Mouse (Mus musculus): ENCODE results near the gene Rnf123. TPM values are rescaled to one million over a fixed set of nuclear protein-coding genes. Genes with fewer than 3 reads are reported as not detected.
A peak's percentile ranks its signal among the peaks of the same experiment; 100 is the strongest.

Gene Rnf123
- total RNA-seq, 2 experiments from 2014 or later: 134 to 139 TPM

DNA sequence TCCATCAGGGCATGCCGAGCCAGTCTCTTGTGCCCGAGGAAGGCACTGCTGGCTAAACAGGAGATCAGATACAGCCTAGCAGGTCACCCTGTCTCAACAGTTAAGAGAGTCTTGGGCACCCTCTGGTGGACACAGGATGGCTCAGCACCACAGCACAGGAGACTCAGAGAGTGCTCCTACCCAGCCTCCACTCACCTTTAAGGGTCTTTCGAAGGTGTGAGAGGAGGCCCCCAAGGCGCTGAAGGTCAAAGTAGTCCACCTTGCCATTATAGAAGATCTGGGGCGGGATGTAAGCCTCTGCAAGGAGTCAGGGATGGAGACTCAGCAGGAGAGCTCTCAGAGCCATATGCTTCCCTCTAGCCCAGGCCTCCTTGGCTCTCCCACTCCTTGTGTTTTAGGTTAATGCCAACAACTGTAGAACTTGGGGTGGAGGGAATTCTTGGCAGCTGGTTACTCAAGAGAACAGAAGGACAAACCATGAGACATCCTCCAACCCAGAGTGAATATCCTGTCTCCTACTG is 17.6 kb downstream of the Rnf123 start:
- DNase-seq (ENCODE audit: low spot score): peak; percentile 82

DNA sequence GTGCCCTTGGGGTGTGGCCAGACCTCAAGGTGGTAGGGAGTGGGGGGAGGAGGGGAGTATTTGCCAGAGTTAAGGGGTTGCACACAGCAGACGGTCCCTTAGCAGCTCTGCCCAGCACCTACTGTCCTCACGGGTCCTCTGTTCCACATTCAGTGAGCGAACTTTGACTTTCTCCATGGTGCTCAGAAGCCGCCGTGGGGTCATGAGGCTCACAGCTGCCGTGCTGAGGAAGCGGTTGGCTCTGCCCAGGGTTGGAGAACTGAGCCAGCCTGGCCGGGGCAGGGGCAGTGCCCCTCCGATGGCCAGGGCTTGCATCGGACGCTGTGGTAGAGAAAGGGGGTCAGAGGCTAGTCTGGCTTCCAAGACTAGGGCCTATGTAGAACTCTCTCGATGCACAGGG is 19.8 kb downstream of the Rnf123 start:
- DNase-seq (ENCODE audit: low spot score): no peak

DNA sequence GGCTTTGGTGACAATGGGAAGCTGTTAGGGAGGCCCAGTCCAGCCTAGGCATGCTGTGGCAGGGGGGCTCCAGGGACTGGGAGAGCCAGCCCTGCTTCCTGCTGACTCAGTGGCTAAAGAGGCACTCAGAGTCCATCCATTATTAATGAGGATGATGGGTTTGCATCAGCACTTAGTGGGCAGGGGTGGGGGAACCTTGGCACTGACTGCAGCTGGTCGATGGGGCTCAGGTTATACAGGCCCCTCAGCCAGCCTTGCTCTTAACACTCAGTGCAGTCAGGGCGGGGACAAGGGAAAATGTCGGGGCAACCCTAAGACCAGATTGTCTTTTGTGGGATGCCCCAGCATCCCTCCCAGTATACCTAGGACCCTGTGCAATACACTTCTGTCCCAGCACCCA is 21.0 kb downstream of the Rnf123 start:
- no peak for DNase-seq (ENCODE audit: low spot score)

DNA sequence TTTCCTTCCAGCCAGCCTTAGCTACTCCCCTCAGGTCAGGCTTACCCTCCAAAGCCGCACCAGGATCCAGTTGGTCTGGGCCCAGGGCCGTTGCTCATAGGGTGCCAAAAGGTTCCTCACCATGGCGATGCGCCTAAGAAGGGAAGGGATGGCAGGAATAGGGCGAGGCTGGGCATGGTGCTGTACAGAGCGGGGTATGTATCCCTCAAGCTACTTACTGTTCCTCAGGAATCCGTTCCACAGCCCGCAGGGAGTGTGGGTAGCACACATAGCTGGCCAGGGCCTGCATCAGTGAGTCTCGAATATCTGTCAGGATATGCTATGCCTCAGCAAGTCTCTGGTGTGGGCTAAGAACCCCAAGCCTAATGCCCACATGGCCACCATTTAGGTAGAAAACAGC is 24.9 kb downstream of the Rnf123 start:
- no peak for DNase-seq (ENCODE audit: low spot score)

DNA sequence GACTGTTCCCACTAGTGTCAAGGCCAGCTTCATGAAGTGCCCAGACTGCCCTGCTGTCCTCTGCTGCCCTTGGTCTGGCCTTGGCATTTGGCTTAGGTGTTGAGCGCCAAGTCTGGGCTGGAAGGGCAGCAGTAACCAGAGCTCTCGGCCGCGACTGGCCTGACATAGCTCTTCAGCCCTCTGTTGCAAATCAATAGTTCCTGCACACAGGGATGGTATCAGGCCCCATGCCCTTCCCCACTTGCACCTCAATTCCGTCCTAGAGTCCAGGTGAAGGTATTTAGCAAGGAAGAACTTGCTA is 25.9 kb downstream of the Rnf123 start:
- DNase-seq (ENCODE audit: low spot score): peak; percentile 80

DNA sequence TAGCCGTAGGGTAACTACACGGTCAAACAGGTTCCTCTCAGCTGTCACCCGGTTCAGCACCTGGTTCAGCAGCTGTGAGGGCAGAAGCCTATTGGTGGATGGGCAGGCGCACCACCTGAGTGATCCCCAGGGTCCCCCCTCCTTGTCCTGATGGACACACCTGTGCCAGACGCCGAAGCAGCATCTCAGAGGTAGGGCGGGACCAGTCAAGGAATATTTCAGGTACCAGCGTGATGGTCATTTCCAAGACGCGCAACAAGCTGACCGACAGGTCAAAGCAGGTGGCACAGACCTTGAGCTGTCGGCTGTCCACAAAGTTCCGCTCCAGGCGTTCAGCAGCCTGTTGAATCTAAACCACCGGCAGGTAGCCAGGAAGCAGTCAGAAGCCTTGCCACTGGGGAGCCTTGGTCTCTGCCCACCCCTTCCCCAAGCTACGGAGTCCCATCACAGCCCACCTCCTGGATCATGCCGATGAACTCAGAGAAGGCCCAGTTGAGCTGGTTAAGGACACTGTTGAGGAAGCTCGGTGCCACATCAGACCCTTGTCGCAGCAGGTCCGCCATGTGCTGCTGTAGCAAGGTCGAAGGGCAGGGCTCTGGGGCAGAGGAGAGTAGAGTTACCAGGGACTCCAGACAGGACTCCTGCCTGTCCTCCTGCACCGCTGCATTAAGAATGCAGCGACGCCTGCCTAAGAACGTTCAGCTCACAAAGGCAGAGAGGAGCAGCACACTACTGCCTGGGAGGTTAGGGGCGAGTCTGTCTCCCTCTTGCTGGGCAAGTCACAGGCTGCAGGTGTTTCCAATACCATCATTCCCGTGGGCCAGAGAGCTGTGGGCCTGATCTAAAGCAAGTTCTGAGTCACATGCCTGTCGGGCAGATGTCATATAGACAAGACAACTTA is 26.5 kb downstream of the Rnf123 start:
- DNase-seq (ENCODE audit: low spot score): no peak

DNA sequence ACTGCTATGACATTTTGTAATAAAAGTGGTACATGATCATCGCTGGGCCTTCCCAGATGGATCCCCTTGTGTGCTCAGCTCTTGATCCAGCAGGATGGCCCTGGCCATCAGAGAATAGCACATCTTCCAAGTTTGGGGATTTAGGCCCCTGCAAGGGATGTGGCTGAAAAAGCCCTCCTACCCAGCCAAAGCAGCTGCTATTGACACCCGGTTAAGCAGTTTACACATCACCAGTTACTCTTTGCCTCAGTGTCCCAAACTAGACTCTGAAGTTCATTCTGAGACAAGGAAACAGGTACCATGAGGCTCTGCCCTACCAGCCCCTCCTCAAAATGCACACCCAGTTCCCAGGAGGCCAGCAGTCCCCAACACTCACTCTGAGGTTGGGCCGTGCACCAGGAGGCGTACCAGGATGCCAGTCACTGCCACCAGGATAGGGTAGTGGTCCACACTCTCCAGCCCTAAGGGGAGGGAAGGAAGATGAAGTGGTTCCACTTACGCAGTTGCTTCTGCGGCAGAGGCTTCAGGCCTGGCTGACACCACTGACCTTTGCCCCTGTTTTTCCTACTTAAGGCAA is 27.4 kb downstream of the Rnf123 start:
- DNase-seq (ENCODE audit: low spot score): no peak

DNA sequence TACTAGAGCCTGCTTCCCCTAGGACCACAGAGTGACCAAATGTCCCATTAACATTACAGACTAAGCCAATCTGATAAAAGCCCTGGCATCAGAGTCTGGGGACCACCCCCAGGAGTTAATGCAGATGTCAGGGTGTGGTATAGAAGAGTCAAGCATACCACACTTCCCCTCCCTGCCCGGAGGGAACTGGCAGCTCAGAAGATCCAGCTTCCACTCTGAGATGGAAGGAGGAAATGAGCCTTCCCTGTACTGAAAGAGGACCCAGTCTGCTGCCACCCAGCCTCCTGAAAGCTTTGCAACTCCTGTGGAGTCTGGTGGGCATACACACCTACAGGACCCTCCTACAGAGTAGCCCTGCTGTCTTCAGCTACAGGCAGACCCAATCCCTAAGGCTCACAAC is 28.1 kb downstream of the Rnf123 start:
- no peak for DNase-seq (ENCODE audit: low spot score)

DNA sequence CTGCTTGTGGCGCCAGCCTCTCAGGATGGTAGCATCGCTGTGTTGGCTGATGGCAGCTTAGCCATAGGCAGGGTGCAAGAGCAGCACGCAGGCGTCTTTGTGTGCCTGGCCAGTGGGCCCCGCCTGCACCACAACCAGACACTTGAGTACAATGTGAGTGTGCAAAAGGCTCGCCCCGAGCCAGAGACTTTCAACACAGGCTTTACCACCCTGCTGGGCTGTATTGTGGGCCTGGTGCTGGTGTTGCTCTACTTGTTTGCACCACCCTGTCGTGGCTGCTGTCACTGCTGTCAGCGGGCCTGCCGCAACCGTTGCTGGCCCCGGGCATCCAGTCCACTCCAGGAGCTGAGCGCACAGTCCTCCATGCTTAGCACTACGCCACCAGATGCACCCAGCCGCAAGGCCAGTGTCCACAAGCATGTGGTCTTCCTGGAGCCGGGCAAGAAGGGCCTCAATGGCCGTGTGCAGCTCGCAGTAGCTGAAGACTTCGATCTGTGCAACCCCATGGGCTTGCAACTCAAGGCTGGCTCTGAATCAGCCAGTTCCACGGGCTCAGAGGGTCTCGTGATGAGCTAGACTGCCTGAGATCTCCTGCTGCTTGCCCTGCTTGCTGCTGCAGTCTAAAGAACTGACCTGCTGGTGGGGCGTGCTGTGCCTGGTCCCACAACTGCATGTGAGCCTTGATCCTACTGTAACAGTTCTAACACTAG is 28.7 kb downstream of the Rnf123 start:
- DNase-seq (ENCODE audit: low spot score): no peak

DNA sequence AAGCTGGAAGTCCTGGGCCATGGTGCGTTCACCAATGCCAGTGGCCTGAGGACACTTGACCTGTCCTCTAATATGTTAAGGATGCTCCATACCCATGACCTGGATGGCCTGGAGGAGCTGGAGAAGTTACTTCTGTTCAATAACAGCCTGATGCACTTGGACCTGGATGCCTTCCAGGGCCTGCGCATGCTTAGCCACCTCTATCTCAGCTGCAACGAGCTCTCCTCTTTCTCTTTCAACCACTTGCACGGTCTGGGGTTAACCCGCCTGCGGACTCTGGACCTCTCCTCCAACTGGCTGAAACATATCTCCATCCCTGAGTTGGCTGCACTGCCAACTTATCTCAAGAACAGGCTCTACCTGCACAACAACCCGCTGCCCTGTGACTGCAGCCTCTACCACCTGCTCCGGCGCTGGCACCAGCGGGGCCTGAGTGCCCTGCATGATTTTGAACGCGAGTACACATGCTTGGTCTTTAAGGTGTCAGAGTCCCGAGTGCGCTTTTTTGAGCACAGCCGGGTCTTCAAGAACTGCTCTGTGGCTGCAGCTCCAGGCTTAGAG is 29.4 kb downstream of the Rnf123 start:
- DNase-seq (ENCODE audit: low spot score): no peak

DNA sequence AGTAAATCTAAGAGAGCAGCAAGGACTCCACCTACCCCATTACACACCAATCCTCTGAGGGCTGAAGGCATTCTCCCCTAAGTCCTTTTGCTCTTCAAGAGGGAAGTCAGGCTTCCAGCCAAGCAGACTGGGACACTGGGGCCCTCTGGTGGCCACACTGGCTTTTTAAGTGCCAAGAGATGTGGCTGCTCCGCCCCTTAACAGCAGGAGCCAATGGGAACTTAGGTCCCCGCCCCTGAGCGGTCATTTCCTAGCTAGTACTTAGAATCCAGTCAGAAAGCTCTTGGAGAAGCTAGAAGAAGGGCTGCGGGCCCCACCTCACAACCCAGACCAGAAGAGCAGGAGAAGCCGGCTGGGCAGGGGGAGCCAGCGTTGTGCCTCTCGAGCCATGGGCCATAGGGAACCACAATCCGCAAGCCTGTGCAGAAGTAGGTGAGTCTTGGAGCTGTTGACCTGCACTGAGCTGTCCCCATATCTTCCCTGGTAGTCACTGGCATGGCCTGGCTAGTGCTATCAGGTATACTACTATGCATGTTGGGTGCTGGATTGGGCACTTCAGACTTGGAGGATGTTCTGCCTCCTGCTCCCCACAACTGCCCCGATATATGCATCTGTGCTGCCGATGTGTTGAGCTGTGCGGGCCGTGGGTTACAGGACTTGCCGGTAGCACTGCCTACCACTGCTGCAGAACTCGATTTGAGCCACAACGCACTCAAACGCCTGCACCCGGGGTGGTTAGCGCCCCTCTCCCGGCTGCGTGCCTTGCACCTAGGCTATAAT is 30.1 kb downstream of the Rnf123 start, which contains the start of gene Amigo3:
Amigo3 (plus strand) TSS at position 275 of the 780 bp plus-strand sequence.
- DNase-seq (ENCODE audit: low spot score): peak; percentile 98

DNA sequence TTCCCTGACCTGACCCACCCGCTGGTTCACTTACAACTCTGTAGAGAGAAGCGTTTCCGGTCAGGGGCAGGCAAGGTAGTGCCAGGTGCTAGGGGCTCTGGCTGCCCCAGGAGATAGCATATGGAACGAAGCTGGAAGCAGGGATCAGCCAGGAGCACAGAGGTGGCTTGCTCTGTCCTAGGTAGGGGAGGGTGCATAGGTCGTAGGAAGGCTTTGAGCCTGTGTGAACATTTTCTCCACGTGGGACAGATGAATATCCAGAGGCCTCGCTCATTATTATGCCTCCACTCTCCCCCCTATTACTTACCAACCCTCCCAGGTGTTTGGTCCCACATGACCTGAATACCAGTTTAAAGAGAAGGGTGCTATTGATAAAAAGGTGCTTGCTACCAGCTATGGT is 30.7 kb downstream of the Rnf123 start:
- no peak for DNase-seq (ENCODE audit: low spot score)

DNA sequence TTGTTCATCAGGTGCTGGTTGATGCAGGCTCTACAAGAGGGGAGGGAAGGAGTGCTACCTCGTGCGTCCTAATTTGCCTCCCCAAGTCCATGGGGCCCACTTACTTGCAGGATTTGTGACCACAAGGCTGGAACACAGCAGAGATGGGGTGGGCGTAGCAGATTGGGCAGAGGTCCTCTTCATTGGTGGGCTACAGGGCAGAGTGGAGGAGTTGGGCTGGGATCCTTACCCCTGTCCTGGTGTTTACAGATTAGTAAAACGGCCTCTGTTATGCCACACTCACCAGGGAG is 31.3 kb downstream of the Rnf123 start:
- DNase-seq (ENCODE audit: low spot score): no peak

DNA sequence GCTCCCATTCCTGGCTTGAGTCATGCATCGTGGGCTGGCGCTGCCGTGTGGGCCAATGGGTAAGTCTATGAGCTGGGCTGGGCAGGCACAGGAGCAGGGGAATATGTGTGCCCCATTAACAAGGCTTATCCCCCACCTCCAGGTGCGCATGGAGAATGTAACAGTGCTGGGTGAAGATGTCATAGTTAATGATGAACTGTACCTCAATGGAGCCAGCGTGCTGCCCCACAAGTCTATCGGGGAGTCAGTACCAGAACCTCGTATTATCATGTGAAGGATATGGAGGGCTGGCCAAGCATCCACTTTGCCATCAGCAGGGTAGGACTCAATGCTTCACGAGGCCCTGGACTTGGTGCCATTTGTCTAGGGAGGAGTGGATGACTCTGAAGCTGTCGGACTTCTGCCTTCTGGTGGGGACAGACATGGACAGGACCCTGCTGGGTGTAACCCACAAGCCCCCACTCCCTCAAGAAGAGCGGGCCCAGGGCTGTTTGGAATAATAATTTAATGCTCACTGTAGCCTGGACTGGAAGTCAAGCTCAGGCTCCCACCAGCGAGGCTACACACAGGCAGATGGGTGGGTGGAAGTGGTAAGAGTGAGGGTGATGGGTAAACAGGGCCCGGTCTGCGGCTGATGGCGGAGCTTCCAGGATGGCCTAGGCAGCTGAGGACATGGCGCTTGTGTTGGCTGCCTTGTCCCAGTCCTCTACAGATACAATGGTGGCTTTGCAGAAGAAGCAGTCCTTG is 31.8 kb downstream of the Rnf123 start:
- DNase-seq (ENCODE audit: low spot score): no peak

DNA sequence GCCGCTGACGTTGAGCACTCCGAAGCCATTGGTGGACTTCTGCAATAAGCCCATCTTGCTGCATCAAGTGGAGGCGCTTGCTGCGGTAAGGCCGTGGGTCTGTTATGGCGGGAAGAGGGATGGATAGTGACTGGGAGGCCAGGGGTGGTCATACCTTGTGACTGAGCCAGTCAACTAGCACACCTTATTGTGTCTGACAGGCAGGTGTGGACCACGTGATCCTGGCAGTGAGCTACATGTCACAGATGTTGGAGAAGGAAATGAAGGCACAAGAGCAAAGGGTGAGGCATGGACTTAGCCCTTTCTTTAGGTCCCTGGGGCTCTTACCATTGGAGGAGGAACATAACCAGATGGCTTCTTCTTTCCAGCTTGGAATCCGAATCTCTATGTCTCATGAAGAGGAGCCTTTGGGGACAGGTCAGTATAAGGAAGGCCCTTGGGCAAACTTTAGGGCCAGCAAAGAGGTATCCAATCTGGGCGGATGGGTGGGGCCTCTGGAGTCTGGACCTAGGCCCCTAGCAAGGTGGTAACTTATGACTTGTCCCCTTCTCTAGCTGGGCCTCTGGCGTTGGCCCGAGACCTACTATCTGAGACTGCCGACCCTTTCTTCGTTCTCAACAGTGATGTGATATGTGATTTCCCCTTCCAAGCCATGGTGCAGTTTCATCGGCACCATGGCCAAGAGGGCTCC is 33.4 kb downstream of the Rnf123 start:
- DNase-seq (ENCODE audit: low spot score): no peak

DNA sequence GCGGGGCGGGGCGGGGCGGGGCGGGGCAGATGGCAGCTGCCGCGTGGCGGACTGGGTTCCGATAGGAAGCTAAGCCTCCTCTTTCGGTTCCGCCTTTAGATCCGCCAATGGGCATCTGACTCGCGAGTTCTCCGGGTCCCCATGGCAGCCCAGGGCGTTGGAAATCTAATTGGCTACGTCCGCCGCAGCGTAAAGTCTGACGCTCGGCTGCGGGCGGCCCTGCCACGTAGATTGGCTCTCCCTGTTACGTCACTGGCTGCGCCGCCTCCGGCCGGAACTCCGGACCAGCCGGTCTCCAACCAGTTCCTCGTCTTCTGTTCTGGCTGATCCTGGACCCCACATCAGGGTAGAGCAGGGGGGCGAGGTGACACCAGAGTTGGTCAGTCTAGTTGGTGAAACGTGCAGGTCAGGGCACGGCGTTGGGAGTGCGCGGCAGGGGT is 34.1 kb downstream of the Rnf123 start, which contains the start of gene Gmppb:
Gmppb (plus strand) TSS at position 227 of the 440 bp plus-strand sequence.
- DNase-seq (ENCODE audit: low spot score): peak; percentile 96

DNA sequence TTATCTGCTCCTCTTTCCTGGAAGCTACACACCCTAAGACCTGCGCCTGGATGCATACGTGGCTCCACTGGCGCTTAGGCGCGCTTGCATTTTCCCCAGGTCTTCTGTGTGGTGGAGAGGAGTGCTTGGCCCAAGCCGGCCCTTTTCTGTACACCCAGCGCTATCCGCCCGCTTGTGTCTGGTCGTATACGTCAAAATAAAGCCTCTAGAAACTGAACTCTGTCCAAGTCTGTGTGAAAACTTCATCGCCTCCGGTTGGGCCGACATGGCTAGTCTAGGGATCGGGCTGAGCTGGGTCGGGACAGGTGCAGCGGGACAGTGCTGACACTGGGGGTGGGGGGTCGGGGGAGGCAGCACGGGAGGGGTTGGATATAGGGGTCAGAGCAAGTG is 34.6 kb downstream of the Rnf123 start:
- no peak for DNase-seq (ENCODE audit: low spot score)

DNA sequence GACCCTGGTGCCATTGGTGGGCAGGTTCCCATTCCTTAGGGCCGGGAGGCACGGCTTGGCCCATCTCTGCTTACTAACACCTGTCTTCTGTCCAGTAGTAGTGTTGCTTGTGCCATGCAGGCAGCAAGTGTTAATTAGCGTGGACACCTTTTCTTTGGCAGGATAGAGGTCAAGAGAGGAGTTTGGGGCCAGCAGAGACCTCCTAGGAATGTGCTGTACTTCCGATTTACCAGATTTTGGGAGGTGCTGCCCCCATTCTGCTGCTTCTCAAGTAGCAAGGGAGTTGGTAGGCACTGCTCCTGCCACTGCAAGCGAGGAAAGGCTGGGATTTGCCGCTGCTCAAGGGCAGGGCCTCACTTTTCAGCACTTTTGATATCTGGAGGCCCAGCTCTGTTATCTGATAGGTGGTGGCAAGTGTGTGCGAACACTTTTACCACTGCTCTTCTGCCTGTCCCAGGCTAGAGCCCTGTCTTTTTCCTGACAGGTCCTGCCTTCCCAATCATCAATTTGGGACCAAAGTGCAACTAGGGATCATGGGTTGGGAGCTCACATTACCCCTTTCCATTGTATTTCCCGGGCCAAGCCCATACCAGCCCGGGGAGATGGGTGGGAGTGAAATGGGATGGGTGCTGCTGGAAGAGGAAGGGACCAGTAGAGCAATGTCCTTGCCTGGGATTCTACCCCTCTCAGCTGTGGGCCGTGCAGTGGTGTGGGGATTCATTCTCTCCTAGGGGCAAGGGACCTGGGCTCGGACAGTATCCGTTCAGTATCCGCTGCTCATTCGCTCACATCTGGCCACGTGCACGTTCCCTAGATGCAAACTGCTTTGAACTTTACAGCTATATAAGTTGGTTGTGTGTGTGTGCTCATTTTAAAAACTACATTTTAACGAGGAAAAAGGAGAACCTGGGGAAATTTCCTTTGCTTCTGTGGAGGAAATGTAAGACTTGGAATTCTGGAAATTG is 35.3 kb downstream of the Rnf123 start:
- DNase-seq (ENCODE audit: low spot score): no peak

DNA sequence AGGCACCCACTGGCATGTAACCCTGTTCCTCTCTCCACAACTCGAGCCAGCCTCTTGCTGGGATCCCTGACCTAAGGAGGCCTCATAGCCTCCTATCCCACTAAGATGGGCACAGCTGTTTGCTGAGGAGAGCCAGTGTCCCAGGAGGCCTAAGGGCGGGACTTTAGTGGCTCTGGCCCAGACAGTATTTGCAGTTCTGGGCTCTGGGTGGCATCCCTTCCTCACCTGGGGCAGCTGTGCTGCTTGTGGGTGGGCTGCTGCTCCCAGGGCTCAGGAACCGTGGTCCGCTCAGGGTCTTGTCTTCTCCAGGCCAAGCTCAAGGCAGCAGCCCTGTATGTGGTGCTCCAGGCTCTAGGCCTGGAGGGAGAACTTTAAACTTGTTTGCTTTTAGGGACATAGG is 36.6 kb downstream of the Rnf123 start:
- DNase-seq (ENCODE audit: low spot score): no peak
